Mouse (Mus musculus) left cerebral cortex, postnatal 36 days (tissue): ENCODE measurements around the gene Gm16503. TPM values are rescaled to one million over a fixed set of nuclear protein-coding genes. Genes with fewer than 3 reads are reported as not detected.

ENCODE experiments used
- DNase-seq, 2 experiments: peaks; one replicate each; pipeline ENCODE4 v3.0.0; 2021 to 2022; ENCODE audit warnings: low spot score in 2 of 2, mixed read lengths in 1 of 2
- intact Hi-C: fragments of 180-260 bp; cut with DNase I; formaldehyde crosslinking; loops from one replicate; pipeline ENCODE4 v1.15.1; 2025
- total RNA-seq, 2 experiments: library from RNA; stranded (reverse); gene quantifications; 2 replicates each; pipeline ENCODE4 v1.2.3; 2021

The Gm16503 gene
- total RNA-seq, 2 experiments from 2014 or later, result 0.37 to 0.50 TPM

- DNase-seq, result no peak
- intact Hi-C loops, result loop anchor here (5.0 kb wide), 1 partner anchor 64 kb away; no protein-coding TSS in a partner anchor
Measured at GRCm38 (mm10) chr4:147586511-147587473, 46.8 kb downstream of the Gm16503 start.

Other genes starting within 250 kb of the Gm16503 start
- gene Zfp988, start 234.5 kb upstream of the Gm16503 start, total RNA-seq, result under 1 TPM in 1 of 2 experiments, not detected in 1; 0.22 TPM
- not detected for gene Zfp978, start 178.9 kb upstream of the Gm16503 start, total RNA-seq
- 1 to 10 TPM; 3.3 to 4.1 TPM for gene Zfp982, start 47.8 kb upstream of the Gm16503 start, total RNA-seq
- gene Zfp985, start 13.1 kb downstream of the Gm16503 start, total RNA-seq, result not detected
- under 1 TPM; 0.54 to 0.68 TPM for gene Zfp979, start 102.3 kb downstream of the Gm16503 start, total RNA-seq
- gene Zfp534, start 162.3 kb downstream of the Gm16503 start, total RNA-seq, result under 1 TPM in 1 of 2 experiments, not detected in 1; 0.10 TPM